Mouse (Mus musculus): ENCODE measurements at regions not wholly inside any gene's neighbourhood (a gene's known extent, or its start where the extent isn't known, plus 50 kb on each side); places are given as distances from the start of the nearest gene placed in this dataset.

GRCm38 (mm10) chr8:92540636-92541035 lies 133.5 kb upstream of the Irx6 start:
- H3K36me3 ChIP-seq, result no peaks in the 10 kb centered on the region
- no peak overlapping the region for H3K4me2 ChIP-seq
- 43% methylated on average over 2 of the region's 2 CpGs for WGBS
- no peaks in the 10 kb centered on the region for H3K9me3 ChIP-seq
- H3K4me3 ChIP-seq (replicated peaks), result no peak overlapping the region
- H3K9ac ChIP-seq, result no peak overlapping the region
- H3K27me3 ChIP-seq (replicated peaks), result no peaks in the 10 kb centered on the region
- H3K27ac ChIP-seq, result no peak overlapping the region
- no peaks in the 10 kb centered on the region for H3K4me1 ChIP-seq
- no peak for ATAC-seq (ENCODE audit: insufficient read depth, low FRiP score, low read depth)

- WGBS, result 49% methylated on average over 17 of the region's 17 CpGs
- Histone ChIP-seq H3K9ac (no peak overlapping the region), H3K36me3 (no peaks in the 10 kb centered on the region), H3K4me3 (replicated peaks) (no peak overlapping the region), H3K27me3 (replicated peaks) (no peaks in the 10 kb centered on the region), H3K27ac (no peak overlapping the region), H3K4me1 (no peaks in the 10 kb centered on the region), H3K9me3 (no peaks in the 10 kb centered on the region), H3K4me2 (no peak overlapping the region)
- ATAC-seq (ENCODE audit: insufficient read depth, low FRiP score, low read depth), result no peak
Measured at GRCm38 (mm10) chr8:92545347-92546059, 128.6 kb upstream of the Irx6 start.

GRCm38 (mm10) chr8:92555140-92555539 lies 118.9 kb upstream of the Irx6 start:
- WGBS, result 83% methylated on average over 12 of the region's 12 CpGs
- H3K4me2 ChIP-seq, result no peak overlapping the region
- no peaks in the 10 kb centered on the region; the same call in 1 of the 2 replicates for H3K27me3 ChIP-seq (replicated peaks)
- no peak overlapping the region for H3K27ac ChIP-seq
- no peaks in the 10 kb centered on the region for H3K36me3 ChIP-seq
- no peaks in the 10 kb centered on the region for H3K9me3 ChIP-seq
- no peak overlapping the region for H3K4me3 ChIP-seq (replicated peaks)
- no peak overlapping the region for H3K9ac ChIP-seq
- ATAC-seq (ENCODE audit: insufficient read depth, low FRiP score, low read depth), result no peak
- no peaks in the 10 kb centered on the region for H3K4me1 ChIP-seq

GRCm38 (mm10) chr8:92555631-92556030 lies 118.5 kb upstream of the Irx6 start:
- H3K27ac ChIP-seq, result no peak overlapping the region
- no peaks in the 10 kb centered on the region for H3K9me3 ChIP-seq
- no peaks in the 10 kb centered on the region for H3K4me1 ChIP-seq
- H3K4me2 ChIP-seq, result no peak overlapping the region
- no peak for ATAC-seq (ENCODE audit: insufficient read depth, low FRiP score, low read depth)
- no peaks in the 10 kb centered on the region; the same call in 1 of the 2 replicates for H3K27me3 ChIP-seq (replicated peaks)
- 73% methylated on average over 7 of the region's 7 CpGs for WGBS
- no peaks in the 10 kb centered on the region for H3K36me3 ChIP-seq
- no peak overlapping the region for H3K4me3 ChIP-seq (replicated peaks)
- no peak overlapping the region for H3K9ac ChIP-seq

GRCm38 (mm10) chr8:92562471-92562870 lies 111.6 kb upstream of the Irx6 start:
- Histone ChIP-seq H3K9ac (no peak overlapping the region), H3K4me2 (no peak overlapping the region), H3K4me3 (replicated peaks) (no peak overlapping the region), H3K36me3 (no peaks in the 10 kb centered on the region), H3K9me3 (no peaks in the 10 kb centered on the region), H3K27me3 (replicated peaks) (no peaks in the 10 kb centered on the region; the same call in 1 of the 2 replicates), H3K27ac (no peak overlapping the region), H3K4me1 (no peaks in the 10 kb centered on the region)
- WGBS, result 56% methylated on average over 5 of the region's 5 CpGs
- no peak for ATAC-seq (ENCODE audit: insufficient read depth, low FRiP score, low read depth)

- no peak overlapping the region for H3K4me3 ChIP-seq (replicated peaks)
- no peaks in the 10 kb centered on the region for H3K4me1 ChIP-seq
- no peak for ATAC-seq (ENCODE audit: insufficient read depth, low FRiP score, low read depth)
- H3K4me2 ChIP-seq, result no peak overlapping the region
- H3K27ac ChIP-seq, result no peak overlapping the region
- 55% methylated on average over 5 of the region's 5 CpGs for WGBS
- H3K27me3 ChIP-seq (replicated peaks), result no peaks in the 10 kb centered on the region
- H3K9me3 ChIP-seq, result no peaks in the 10 kb centered on the region
- H3K9ac ChIP-seq, result no peak overlapping the region
- no peaks in the 10 kb centered on the region for H3K36me3 ChIP-seq
Measured at GRCm38 (mm10) chr8:92562962-92563361, 111.1 kb upstream of the Irx6 start.

GRCm38 (mm10) chr8:92569650-92570049 lies 104.4 kb upstream of the Irx6 start:
- Histone ChIP-seq H3K9ac (no peak overlapping the region), H3K9me3 (no peaks in the 10 kb centered on the region), H3K27ac (no peak overlapping the region), H3K27me3 (replicated peaks) (no peaks in the 10 kb centered on the region), H3K4me1 (no peaks in the 10 kb centered on the region), H3K4me3 (replicated peaks) (no peak overlapping the region), H3K4me2 (no peak overlapping the region), H3K36me3 (no peaks in the 10 kb centered on the region)
- WGBS, result 35% methylated on average over 10 of the region's 10 CpGs
- no peak for ATAC-seq (ENCODE audit: insufficient read depth, low FRiP score, low read depth)

GRCm38 (mm10) chr8:92579446-92579845 lies 94.6 kb upstream of the Irx6 start:
- no peaks in the 10 kb centered on the region for H3K4me1 ChIP-seq
- no peak overlapping the region for H3K9ac ChIP-seq
- no peak for ATAC-seq (ENCODE audit: insufficient read depth, low FRiP score, low read depth)
- 67% methylated on average over 2 of the region's 2 CpGs for WGBS
- no peaks in the 10 kb centered on the region for H3K27me3 ChIP-seq (replicated peaks)
- H3K4me2 ChIP-seq, result no peak overlapping the region
- no peaks in the 10 kb centered on the region for H3K9me3 ChIP-seq
- H3K4me3 ChIP-seq (replicated peaks), result no peak overlapping the region
- H3K27ac ChIP-seq, result no peak overlapping the region
- H3K36me3 ChIP-seq, result no peaks in the 10 kb centered on the region

GRCm38 (mm10) chr8:92581051-92581450 lies 93.0 kb upstream of the Irx6 start:
- H3K36me3 ChIP-seq, result no peaks in the 10 kb centered on the region
- no peaks in the 10 kb centered on the region for H3K9me3 ChIP-seq
- no peak overlapping the region for H3K4me3 ChIP-seq (replicated peaks)
- H3K27ac ChIP-seq, result no peak overlapping the region
- no peak overlapping the region for H3K4me2 ChIP-seq
- WGBS, result 76% methylated on average over 2 of the region's 2 CpGs
- no peaks in the 10 kb centered on the region for H3K4me1 ChIP-seq
- no peak overlapping the region for H3K9ac ChIP-seq
- ATAC-seq (ENCODE audit: insufficient read depth, low FRiP score, low read depth), result no peak
- no peaks in the 10 kb centered on the region for H3K27me3 ChIP-seq (replicated peaks)

GRCm38 (mm10) chr8:92600766-92601165 lies 73.3 kb upstream of the Irx6 start:
- H3K27me3 ChIP-seq (replicated peaks), result no peaks in the 10 kb centered on the region
- no peak overlapping the region for H3K4me3 ChIP-seq (replicated peaks)
- no peak overlapping the region for H3K9ac ChIP-seq
- no peak overlapping the region for H3K27ac ChIP-seq
- no peaks in the 10 kb centered on the region for H3K36me3 ChIP-seq
- H3K9me3 ChIP-seq, result no peaks in the 10 kb centered on the region
- no peak for ATAC-seq (ENCODE audit: insufficient read depth, low FRiP score, low read depth)
- no peaks in the 10 kb centered on the region for H3K4me1 ChIP-seq
- no peak overlapping the region for H3K4me2 ChIP-seq
- 78% methylated on average over 3 of the region's 3 CpGs for WGBS

- no peaks in the 10 kb centered on the region for H3K4me1 ChIP-seq
- no peaks in the 10 kb centered on the region for H3K9me3 ChIP-seq
- H3K27me3 ChIP-seq (replicated peaks), result no peaks in the 10 kb centered on the region
- WGBS, result 48% methylated on average over 7 of the region's 7 CpGs
- no peak overlapping the region for H3K4me3 ChIP-seq (replicated peaks)
- no peak overlapping the region for H3K27ac ChIP-seq
- ATAC-seq (ENCODE audit: insufficient read depth, low FRiP score, low read depth), result no peak
- H3K36me3 ChIP-seq, result no peaks in the 10 kb centered on the region
- no peak overlapping the region for H3K9ac ChIP-seq
- H3K4me2 ChIP-seq, result no peak overlapping the region
Measured at GRCm38 (mm10) chr8:92602973-92603372, 71.1 kb upstream of the Irx6 start.

GRCm38 (mm10) chr8:92605631-92606030 lies 68.5 kb upstream of the Irx6 start:
- Histone ChIP-seq H3K36me3 (no peaks in the 10 kb centered on the region), H3K27me3 (replicated peaks) (no peaks in the 10 kb centered on the region), H3K4me2 (no peak overlapping the region), H3K9ac (no peak overlapping the region), H3K27ac (no peak overlapping the region), H3K9me3 (no peaks in the 10 kb centered on the region), H3K4me3 (replicated peaks) (no peak overlapping the region), H3K4me1 (no peaks in the 10 kb centered on the region)
- ATAC-seq (ENCODE audit: insufficient read depth, low FRiP score, low read depth), result no peak
- 83% methylated on average over 5 of the region's 5 CpGs for WGBS

GRCm38 (mm10) chr8:92607604-92608003 lies 66.5 kb upstream of the Irx6 start:
- no peak overlapping the region for H3K4me2 ChIP-seq
- H3K4me1 ChIP-seq, result no peaks in the 10 kb centered on the region
- WGBS, result 75% methylated on average over 6 of the region's 6 CpGs
- H3K27me3 ChIP-seq (replicated peaks), result no peaks in the 10 kb centered on the region
- no peaks in the 10 kb centered on the region for H3K36me3 ChIP-seq
- H3K27ac ChIP-seq, result no peak overlapping the region
- no peak overlapping the region for H3K4me3 ChIP-seq (replicated peaks)
- no peaks in the 10 kb centered on the region for H3K9me3 ChIP-seq
- no peak for ATAC-seq (ENCODE audit: insufficient read depth, low FRiP score, low read depth)
- H3K9ac ChIP-seq, result no peak overlapping the region
